Mouse (Mus musculus) mouse trophoblast stem cell (cell line): ENCODE measurements at regions not wholly inside any gene's neighbourhood (a gene's known extent, or its start where the extent isn't known, plus 50 kb on each side); places are given as distances from the start of the nearest gene placed in this dataset.

Experiments used
- in situ Hi-C, 2 experiments: fragments of 300-500 bp; cut with MseI, MboI; formaldehyde crosslinking; loops; 2 replicates in 1 of 2; 3 replicates in 1 of 2; pipeline ENCODE4 v1.15.1; 2025

- in situ Hi-C loops, result no loop called here
These were observed 79.3 kb upstream of the Six2 start for GRCm38 (mm10) chr17:85767201-85767862.

GRCm38 (mm10) chr17:85766556-85766955, 78.5 kb upstream of the Six2 start:
- in situ Hi-C loops, result no loop called here

GRCm38 (mm10) chr17:85758581-85759098, 70.6 kb upstream of the Six2 start:
- in situ Hi-C loops, result no loop called here

- in situ Hi-C loops, result no loop called here
These were observed 69.6 kb upstream of the Six2 start for GRCm38 (mm10) chr17:85757647-85758046.

- in situ Hi-C loops, result no loop called here
These were observed 67.5 kb upstream of the Six2 start for GRCm38 (mm10) chr17:85755557-85755956.

DNA sequence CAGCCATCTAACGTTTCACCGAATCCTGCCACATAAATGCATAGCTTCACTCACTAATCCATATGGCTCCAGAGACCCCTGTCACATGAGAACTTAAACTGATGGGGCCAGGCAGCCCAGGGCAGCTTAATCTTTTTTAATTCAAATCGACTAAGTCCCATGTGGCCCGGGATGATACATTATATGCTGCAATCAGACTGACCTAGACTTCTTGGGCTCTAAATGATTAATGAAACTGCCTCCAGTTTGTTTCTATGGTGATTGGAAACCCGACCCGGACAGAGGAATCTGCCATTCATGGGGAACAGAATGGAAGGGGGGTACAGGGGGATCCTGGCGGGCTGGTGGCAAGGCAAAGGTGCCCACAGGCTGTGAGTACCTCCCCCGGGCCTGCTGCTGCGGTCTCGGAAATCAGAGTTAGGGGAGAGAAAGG, 60.6 kb upstream of the Six2 start:
- in situ Hi-C loops, result no loop called here

DNA sequence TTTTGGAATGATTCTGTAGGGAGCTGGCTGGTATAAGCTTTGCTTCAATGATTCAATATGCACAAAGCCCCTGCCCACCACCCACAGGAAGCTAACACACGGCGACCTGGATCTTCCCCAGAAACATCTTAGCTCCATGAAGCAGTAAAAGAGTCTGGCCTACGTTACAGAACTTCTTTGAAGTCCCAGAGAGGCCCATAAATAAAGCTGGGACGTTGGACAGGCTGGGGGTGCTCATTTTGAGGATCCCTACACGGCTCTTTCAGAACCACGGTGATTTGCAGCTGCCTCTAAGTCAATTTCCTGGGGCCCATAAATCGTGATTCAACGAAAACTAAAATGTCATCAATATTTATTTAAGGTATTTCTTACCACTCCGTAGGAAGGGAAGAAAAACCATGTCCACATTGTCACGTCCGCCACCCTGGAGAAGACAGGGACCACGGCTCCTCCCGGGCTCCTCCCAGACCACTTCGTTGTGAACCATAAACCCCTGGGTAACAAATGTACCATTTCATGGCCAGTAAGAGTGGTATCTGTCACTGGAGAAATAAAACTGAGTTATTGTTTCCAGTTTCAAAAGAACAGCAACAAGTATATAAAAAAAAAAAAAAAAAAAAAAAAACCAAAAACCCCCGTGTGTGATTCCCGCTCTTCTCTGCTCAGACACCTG, 60.0 kb upstream of the Six2 start:
- in situ Hi-C loops, result no loop called here
